Mouse (Mus musculus): ENCODE data around the gene Upb1. TPM values are rescaled to one million over a fixed set of nuclear protein-coding genes. Genes with fewer than 3 reads are reported as not detected.
"Not testable (repeated sequence)": the region's sequence is repeated elsewhere in the genome, so short reads cannot be mapped to it uniquely, and the experiment has no call there.

Upb1 gene
- 0.13 and 0.38 TPM in 2 replicates for polyA plus RNA-seq (2014; fragmentation: Nextera tagmentation; extraction: Ambion mirVana)

DNA sequence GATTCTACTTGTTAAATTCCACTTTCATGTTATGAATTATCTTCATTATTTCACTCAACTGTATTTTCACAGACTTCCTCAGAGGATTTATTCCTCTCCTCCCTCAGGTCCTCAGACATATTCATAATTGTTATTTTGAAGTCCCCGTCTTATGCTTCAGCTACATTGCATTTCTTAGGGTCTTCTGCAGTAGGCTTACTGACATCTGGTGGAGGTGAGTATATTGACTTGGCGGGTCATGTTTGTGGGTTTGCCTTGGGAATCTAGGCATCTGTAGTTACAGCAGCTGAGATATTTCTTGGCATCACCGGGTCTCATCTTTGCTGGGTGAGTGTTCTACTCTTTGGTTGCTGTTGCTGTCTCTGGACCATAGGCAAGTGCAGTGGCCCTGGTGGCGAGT, at the start of gene Upb1:
Gene Upb1, plus strand, starts transcription at position 158 of the 400 bp plus-strand sequence.
- H3K4me1 ChIP-seq (replicated peaks; ENCODE audit: control insufficient read depth, insufficient read depth, low read length), result 0 out of 2 replicates have a peak, but pooled peaks cover 2% of the 10 kb centered on the region
- no peak within 1 kb of the TSS for H3K9ac ChIP-seq (ENCODE audit: low read length)
- H3K4me3 ChIP-seq (ENCODE audit: low read depth, low read length), result no peak within 1 kb of the TSS
- ATAC-seq (replicated peaks; ENCODE audit: low FRiP score, low TSS enrichment, low read depth) (no peak), DNase-seq (ENCODE audit: low spot score) (no peak)
- H3K27me3 ChIP-seq (replicated peaks; ENCODE audit: control insufficient read depth, insufficient read depth, low read length), result no peaks in the 10 kb centered on the region
- no peak within 1 kb of the TSS for H3K4me2 ChIP-seq (ENCODE audit: low read length)
- H3K36me3 ChIP-seq (ENCODE audit: control insufficient read depth, insufficient read depth, low read length), result no peaks in the 10 kb centered on the region
- no peaks in the 10 kb centered on the region for H3K9me3 ChIP-seq (ENCODE audit: control insufficient read depth, low read length)
- no peak within 1 kb of the TSS for H3K27ac ChIP-seq (ENCODE audit: low read depth)
- WGBS, result 79% methylated on average over 4 of the region's 4 CpGs

DNA sequence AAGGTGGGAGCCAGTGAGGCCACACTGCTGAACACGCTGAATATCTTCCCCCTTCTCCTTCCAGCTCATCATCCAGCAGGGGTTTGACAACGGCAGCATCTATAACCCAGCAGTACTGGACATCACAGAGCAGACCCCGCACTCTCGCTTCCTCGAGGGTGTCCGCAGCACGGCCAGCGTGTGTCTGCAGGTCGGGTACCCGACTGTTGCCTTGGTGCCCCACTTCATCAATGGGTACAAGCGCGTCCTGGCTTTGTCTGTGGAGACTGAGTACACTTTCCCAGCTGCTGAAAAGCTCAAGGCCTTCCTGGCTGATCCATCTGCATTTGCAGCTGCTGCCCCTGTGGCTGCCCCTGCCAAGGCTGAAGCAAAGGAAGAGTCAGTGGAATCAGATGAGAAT, 48.4 kb upstream of the Upb1 start:
- H3K4me1 ChIP-seq (replicated peaks; ENCODE audit: control insufficient read depth, insufficient read depth, low read length), result no peaks in the 10 kb centered on the region
- DNase-seq (ENCODE audit: low spot score) (no peak), ATAC-seq (replicated peaks; ENCODE audit: low FRiP score, low TSS enrichment, low read depth) (no peak)
- H3K4me3 ChIP-seq (ENCODE audit: low read depth, low read length), result no peak overlapping the region
- H3K27ac ChIP-seq (ENCODE audit: low read depth), result no peak overlapping the region
- H3K27me3 ChIP-seq (replicated peaks; ENCODE audit: control insufficient read depth, insufficient read depth, low read length), result no peaks in the 10 kb centered on the region
- no peak overlapping the region for H3K4me2 ChIP-seq (ENCODE audit: low read length)
- H3K36me3 ChIP-seq (ENCODE audit: control insufficient read depth, insufficient read depth, low read length), result no peaks in the 10 kb centered on the region
- 94% methylated on average over 12 of the region's 12 CpGs for WGBS
- H3K9me3 ChIP-seq (ENCODE audit: control insufficient read depth, low read length), result no peaks in the 10 kb centered on the region
- no peak overlapping the region for H3K9ac ChIP-seq (ENCODE audit: low read length)

DNA sequence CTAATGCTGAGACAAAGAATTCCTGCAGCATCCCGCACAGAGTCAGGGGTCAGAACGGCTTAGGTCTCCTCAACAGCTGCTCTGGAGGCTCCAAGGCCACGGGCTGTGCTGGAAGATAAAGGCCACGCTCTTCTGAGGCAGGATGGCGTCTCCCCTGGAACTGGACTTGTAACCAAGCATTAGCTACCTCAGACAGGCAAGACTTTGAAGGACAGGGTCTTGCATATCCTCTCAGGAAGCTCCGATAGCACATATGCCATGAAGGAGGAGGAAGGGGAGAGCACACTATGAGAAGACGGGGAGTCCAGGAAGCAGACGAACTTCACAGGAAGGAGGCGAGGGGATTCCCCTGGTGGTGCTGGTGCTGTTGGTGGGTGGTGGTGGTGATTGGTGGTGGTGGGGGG, 47.1 kb upstream of the Upb1 start:
- H3K36me3 ChIP-seq (ENCODE audit: control insufficient read depth, insufficient read depth, low read length); H3K4me1 ChIP-seq (replicated peaks; ENCODE audit: control insufficient read depth, insufficient read depth, low read length); H3K9ac ChIP-seq (ENCODE audit: low read length); H3K4me3 ChIP-seq (ENCODE audit: low read depth, low read length); H3K9me3 ChIP-seq (ENCODE audit: control insufficient read depth, low read length); H3K4me2 ChIP-seq (ENCODE audit: low read length); H3K27ac ChIP-seq (ENCODE audit: low read depth); H3K27me3 ChIP-seq (replicated peaks; ENCODE audit: control insufficient read depth, insufficient read depth, low read length); ATAC-seq (replicated peaks; ENCODE audit: low FRiP score, low TSS enrichment, low read depth): not testable (repeated sequence)
- WGBS, result 65% methylated on average over 7 of the region's 9 CpGs
- DNase-seq (ENCODE audit: low spot score), result peak; percentile 43

DNA sequence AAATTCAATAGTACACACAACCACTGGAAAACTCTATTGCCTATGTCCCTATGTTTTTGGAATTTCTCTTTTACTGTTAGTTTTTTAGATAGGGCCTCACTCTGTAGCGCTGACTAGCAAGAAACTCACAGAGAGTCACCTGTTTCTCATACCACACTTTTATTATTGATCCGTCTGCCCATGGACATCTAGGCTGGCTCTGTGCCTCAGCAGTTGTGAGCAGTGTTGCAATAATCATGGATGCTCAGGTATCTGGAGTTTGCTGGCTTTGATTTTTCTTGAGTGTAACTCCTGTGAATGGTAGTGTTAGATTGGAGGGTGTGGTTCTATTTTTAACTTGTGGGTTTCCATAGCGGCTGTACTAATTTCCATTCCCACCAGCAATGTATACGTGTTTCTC, 45.6 kb upstream of the Upb1 start:
- Histone ChIP-seq H3K36me3 (ENCODE audit: control insufficient read depth, insufficient read depth, low read length) (no peaks in the 10 kb centered on the region), H3K4me3 (ENCODE audit: low read depth, low read length) (no peak overlapping the region), H3K4me1 (replicated peaks; ENCODE audit: control insufficient read depth, insufficient read depth, low read length) (no peaks in the 10 kb centered on the region), H3K9ac (ENCODE audit: low read length) (no peak overlapping the region), H3K4me2 (ENCODE audit: low read length) (no peak overlapping the region), H3K9me3 (ENCODE audit: control insufficient read depth, low read length) (no peaks in the 10 kb centered on the region), H3K27me3 (replicated peaks; ENCODE audit: control insufficient read depth, insufficient read depth, low read length) (no peaks in the 10 kb centered on the region), H3K27ac (ENCODE audit: low read depth) (no peak overlapping the region)
- WGBS, result 74% methylated on average over 4 of the region's 4 CpGs
- DNase-seq (ENCODE audit: low spot score), result no peak
- ATAC-seq (replicated peaks; ENCODE audit: low FRiP score, low TSS enrichment, low read depth), result no peak

DNA sequence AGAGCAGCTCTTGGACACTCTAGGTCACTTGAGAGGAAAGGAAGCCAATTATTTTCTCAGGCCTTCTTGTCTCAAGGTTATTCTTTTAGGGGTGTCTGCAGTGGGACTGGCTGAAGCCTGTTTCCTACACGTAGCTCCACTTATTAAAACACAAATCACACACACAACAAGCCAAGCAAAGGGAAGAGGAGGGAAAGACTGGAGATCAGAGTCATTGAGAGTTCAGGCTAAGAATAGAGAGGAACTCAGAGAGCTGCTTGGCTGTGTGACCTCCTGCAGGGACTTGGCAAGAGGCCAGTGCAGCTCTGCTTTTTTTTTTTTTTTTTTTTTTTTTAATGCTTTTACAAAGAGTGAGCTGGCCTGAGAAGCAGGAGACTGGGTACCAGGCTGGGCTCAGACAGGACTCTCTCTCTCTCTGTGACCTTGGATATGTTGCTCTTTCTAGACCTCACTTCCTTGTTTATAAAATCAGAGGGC, 36.7 kb upstream of the Upb1 start:
- WGBS, result 22% methylated on average over 1 of the region's 1 CpGs
- H3K4me1 ChIP-seq (replicated peaks; ENCODE audit: control insufficient read depth, insufficient read depth, low read length), result not testable (repeated sequence)

DNA sequence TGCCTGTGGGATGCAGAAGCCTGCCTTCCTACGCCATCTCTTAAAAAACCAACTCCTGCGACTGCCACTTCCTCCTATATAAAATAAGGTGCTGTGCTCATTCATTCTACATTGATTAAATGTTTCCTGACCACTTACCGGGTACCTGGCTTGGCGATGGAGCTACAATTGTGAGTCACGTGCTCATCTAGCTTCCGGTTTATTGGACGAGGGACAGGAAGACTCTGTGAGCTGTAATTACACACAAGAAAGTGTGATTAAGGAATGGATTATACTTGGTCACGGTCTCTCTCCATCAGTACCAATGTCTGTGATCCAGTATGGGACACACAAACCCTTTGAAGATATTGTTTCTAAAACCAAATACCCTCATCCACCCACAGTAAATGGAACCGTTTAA, 36.1 kb upstream of the Upb1 start:
- no peak; the same call in 1 of the 2 replicates for ATAC-seq (replicated peaks; ENCODE audit: low FRiP score, low TSS enrichment, low read depth)
- Histone ChIP-seq H3K4me1 (replicated peaks; ENCODE audit: control insufficient read depth, insufficient read depth, low read length) (no peaks in the 10 kb centered on the region; the same call in 1 of the 2 replicates), H3K4me3 (ENCODE audit: low read depth, low read length) (no peak overlapping the region)

More for the DNA sequence above, 36.7 kb upstream of the Upb1 start:
- not testable (repeated sequence) for H3K4me2 ChIP-seq (ENCODE audit: low read length); DNase-seq (ENCODE audit: low spot score); H3K27me3 ChIP-seq (replicated peaks; ENCODE audit: control insufficient read depth, insufficient read depth, low read length); H3K9ac ChIP-seq (ENCODE audit: low read length); H3K36me3 ChIP-seq (ENCODE audit: control insufficient read depth, insufficient read depth, low read length); H3K9me3 ChIP-seq (ENCODE audit: control insufficient read depth, low read length); H3K4me3 ChIP-seq (ENCODE audit: low read depth, low read length)
- peak; percentile 77; the same call in 1 of the 2 replicates for ATAC-seq (replicated peaks; ENCODE audit: low FRiP score, low TSS enrichment, low read depth)
- 0 out of 2 replicates have a peak overlapping the region, but pooled peaks have one; percentile 34 for H3K27ac ChIP-seq (ENCODE audit: low read depth)

DNA sequence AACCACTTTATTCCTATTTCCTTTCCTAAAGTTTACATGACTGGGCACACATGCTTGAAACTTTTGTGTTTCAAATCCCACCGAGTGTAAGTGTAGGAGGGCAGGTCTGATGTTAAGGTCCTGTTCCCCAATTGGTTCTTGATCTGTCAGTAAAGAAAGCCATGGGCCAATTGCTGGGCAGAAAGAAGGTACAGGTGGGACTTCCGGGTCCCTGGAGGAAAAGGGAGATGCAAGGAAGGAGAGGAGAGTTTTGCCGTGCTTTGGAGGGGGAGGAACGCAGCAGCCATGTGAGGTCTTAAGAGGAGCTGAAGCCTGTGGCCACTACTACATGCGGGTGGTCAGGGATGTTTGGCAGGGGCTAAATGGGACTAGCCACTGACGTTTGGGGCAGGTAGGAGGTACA, 35.7 kb upstream of the Upb1 start:
- no peaks in the 10 kb centered on the region; the same call in 1 of the 2 replicates for H3K4me1 ChIP-seq (replicated peaks; ENCODE audit: control insufficient read depth, insufficient read depth, low read length)
- WGBS, result 47% methylated on average over 6 of the region's 6 CpGs
- no peaks in the 10 kb centered on the region for H3K27me3 ChIP-seq (replicated peaks; ENCODE audit: control insufficient read depth, insufficient read depth, low read length)
- H3K4me2 ChIP-seq (ENCODE audit: low read length), result peak overlapping the region; percentile 23
- no peak for DNase-seq (ENCODE audit: low spot score)
- no peak for ATAC-seq (replicated peaks; ENCODE audit: low FRiP score, low TSS enrichment, low read depth)
- H3K9me3 ChIP-seq (ENCODE audit: control insufficient read depth, low read length), result no peaks in the 10 kb centered on the region
- H3K4me3 ChIP-seq (ENCODE audit: low read depth, low read length), result 0 out of 2 replicates have a peak overlapping the region, but pooled peaks have one; percentile 21
- H3K27ac ChIP-seq (ENCODE audit: low read depth), result no peak overlapping the region
- H3K36me3 ChIP-seq (ENCODE audit: control insufficient read depth, insufficient read depth, low read length), result no peaks in the 10 kb centered on the region
- H3K9ac ChIP-seq (ENCODE audit: low read length), result no peak overlapping the region

More for the DNA sequence above, 36.1 kb upstream of the Upb1 start:
- H3K27ac ChIP-seq (ENCODE audit: low read depth), result no peak overlapping the region
- H3K27me3 ChIP-seq (replicated peaks; ENCODE audit: control insufficient read depth, insufficient read depth, low read length), result no peaks in the 10 kb centered on the region
- no peaks in the 10 kb centered on the region for H3K9me3 ChIP-seq (ENCODE audit: control insufficient read depth, low read length)
- 73% methylated on average over 9 of the region's 9 CpGs for WGBS
- no peak overlapping the region for H3K9ac ChIP-seq (ENCODE audit: low read length)
- DNase-seq (ENCODE audit: low spot score), result no peak
- H3K4me2 ChIP-seq (ENCODE audit: low read length), result no peak overlapping the region
- H3K36me3 ChIP-seq (ENCODE audit: control insufficient read depth, insufficient read depth, low read length), result no peaks in the 10 kb centered on the region

DNA sequence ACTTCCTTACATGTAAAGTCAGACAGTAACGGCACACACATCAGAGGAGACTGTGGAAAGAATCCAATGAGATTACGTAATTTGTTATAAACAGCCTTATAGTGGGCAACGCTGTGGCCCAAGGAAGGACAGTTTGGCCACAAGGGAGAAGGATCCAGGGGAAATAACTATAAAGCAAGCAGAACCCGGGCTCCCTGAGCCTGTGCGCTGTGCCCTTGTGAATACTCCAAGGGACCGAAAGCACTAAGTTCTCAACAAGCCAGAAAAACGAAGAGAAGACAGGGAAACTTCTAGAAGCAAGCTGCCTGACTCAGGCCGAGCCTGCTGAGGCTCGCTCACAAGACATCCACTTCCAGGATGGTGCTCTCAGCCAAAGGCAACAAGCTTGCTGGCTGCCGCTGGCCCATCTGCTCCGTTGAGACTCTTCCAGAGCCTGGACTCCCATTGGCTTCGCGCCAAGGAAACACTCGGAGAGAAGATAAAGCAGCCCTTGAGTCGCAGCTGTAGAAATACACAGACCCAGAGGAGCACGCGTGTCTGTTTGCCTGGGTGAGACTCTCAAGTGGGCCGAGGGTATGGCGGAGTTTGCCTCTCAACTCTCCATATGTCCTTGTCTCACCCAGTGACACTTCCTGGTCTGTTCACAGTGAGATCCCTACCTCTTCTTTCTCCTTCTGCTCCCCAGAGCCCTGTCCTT, 27.1 kb upstream of the Upb1 start:
- H3K36me3 ChIP-seq (ENCODE audit: control insufficient read depth, insufficient read depth, low read length); H3K27me3 ChIP-seq (replicated peaks; ENCODE audit: control insufficient read depth, insufficient read depth, low read length); H3K9me3 ChIP-seq (ENCODE audit: control insufficient read depth, low read length); H3K4me1 ChIP-seq (replicated peaks; ENCODE audit: control insufficient read depth, insufficient read depth, low read length); DNase-seq (ENCODE audit: low spot score); H3K4me2 ChIP-seq (ENCODE audit: low read length); H3K27ac ChIP-seq (ENCODE audit: low read depth); H3K9ac ChIP-seq (ENCODE audit: low read length); H3K4me3 ChIP-seq (ENCODE audit: low read depth, low read length): not testable (repeated sequence)
- ATAC-seq (replicated peaks; ENCODE audit: low FRiP score, low TSS enrichment, low read depth), result 0 out of 2 replicates have a peak, but pooled peaks have one; percentile 36
- 65% methylated on average over 11 of the region's 19 CpGs for WGBS

DNA sequence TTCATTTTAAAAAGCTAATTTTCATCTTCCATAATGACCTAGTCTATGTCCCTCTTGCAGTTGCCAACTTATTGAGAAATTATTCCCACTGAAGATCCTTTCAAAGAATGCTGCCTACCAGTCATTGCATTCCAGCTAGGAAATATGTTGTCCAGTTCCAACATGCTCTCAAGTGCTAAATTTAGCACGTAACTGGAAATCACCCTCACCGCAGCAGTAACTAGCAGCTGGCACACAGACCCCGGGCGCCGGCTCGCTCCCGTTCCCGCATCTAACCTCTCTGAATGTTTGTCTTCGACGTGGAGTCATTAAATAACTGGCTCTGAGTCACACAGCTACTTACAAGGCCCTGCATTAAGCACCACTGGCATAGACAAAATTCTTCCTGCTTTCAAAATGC, 22.2 kb upstream of the Upb1 start:
- Histone ChIP-seq H3K36me3 (ENCODE audit: control insufficient read depth, insufficient read depth, low read length) (no peaks in the 10 kb centered on the region), H3K9ac (ENCODE audit: low read length) (no peak overlapping the region), H3K27me3 (replicated peaks; ENCODE audit: control insufficient read depth, insufficient read depth, low read length) (no peaks in the 10 kb centered on the region), H3K4me2 (ENCODE audit: low read length) (no peak overlapping the region), H3K4me1 (replicated peaks; ENCODE audit: control insufficient read depth, insufficient read depth, low read length) (no peaks in the 10 kb centered on the region), H3K4me3 (ENCODE audit: low read depth, low read length) (no peak overlapping the region), H3K27ac (ENCODE audit: low read depth) (no peak overlapping the region), H3K9me3 (ENCODE audit: control insufficient read depth, low read length) (no peaks in the 10 kb centered on the region)
- 80% methylated on average over 10 of the region's 10 CpGs for WGBS
- ATAC-seq (replicated peaks; ENCODE audit: low FRiP score, low TSS enrichment, low read depth), result no peak
- DNase-seq (ENCODE audit: low spot score), result no peak
